Mouse (Mus musculus) embryonic fibroblast, embryonic 13.5 days (primary cell): ENCODE results near the gene Lama5.

Experiments
- CTCF ChIP-seq: IDR thresholded peaks from 2 replicates; pipeline ENCODE4 v1.5.1; 2011; ENCODE audit warnings: mild to moderate bottlenecking, control low read depth, low read length, moderate library complexity, borderline replicate concordance; ENCODE audit not compliant: insufficient read depth
- POLR2A ChIP-seq: IDR thresholded peaks from 2 replicates; pipeline ENCODE4 v1.6.1; 2011; ENCODE audit warnings: low read depth, mild to moderate bottlenecking, control low read depth, low read length, moderate library complexity

GRCm38 (mm10) chr2:180234353-180234752 is 8.7 kb upstream of the Lama5 start:
- TF ChIP-seq CTCF (no peak), POLR2A (no peak)
